Mouse (Mus musculus) inflammation-experienced regulatory T-cells, adult 16 weeks (primary cell): ENCODE results near the gene Tsc22d3. TPM values are rescaled to one million over a fixed set of nuclear protein-coding genes. Genes with fewer than 3 reads are reported as not detected.

Experiments used
- polyA plus RNA-seq: library from polyadenylated mRNA; unstranded; fragments of 100-300 nt; shearing (Covaris generic); gene quantifications from one replicate; pipeline ENCODE4 v1.2.1, GENCODE M21; 2017

Tsc22d3 gene
- 356 TPM for polyA plus RNA-seq

DNA sequence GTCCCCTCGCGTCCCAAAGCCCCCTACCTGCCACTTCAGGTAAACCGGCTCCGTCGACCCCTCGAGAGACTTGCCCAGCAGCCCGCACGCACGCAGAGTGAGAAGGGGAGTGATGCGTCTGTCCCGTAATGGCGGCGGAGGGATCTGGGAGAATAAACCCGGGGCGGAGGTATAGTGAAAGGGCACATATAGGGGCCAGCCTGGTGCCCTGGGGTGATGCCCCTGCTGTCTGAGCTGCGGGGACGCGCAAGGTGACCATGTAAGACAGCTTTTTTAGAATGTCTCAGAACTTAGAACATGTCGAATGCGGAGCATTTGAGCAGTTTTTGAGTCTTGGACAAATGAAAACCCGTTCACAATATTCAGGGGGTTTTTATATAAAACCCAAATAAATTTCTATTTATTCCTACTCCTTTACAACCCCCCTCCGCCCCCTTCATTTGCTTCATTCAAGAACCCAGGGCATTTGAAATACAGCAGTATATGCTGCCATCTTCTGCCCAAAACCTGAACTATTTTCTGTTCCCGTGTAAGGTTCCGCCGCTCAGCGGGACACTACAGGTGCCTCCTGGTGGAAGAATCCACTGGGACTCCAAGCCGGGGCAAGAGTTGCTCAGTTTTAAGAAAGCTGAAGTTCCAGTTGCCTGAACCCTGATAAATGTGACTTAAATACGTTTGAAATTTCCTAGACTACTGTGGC, at the start of gene Tsc22d3:
Gene Tsc22d3, minus strand, starts transcription at position 250 of the 700 bp plus-strand sequence.

Other genes with a start within 250 kb of the Tsc22d3 start
- 81.0 TPM for gene Prps1, start 144.0 kb downstream of the Tsc22d3 start, polyA plus RNA-seq
- gene Mid2, start 63.9 kb upstream of the Tsc22d3 start, polyA plus RNA-seq, result 1.3 TPM
- 0.13 TPM for gene Tex13b, start 212.8 kb upstream of the Tsc22d3 start, polyA plus RNA-seq